ENCODE assay signal across 23 mouse cellular contexts in genomic region chr4:95501164-95501563, GRCm38 (mm10). TPM values are rescaled to one million over a fixed set of nuclear protein-coding genes. Genes with fewer than 3 reads are reported as not detected.
DNase-seq lines count a peak whose midpoint lies in the region; ATAC-seq and TF ChIP-seq lines count a peak whose summit lies in the region.
"Had no signal": no experiment of that assay in that cellular context is flagged by ENCODE, and none has a peak within 500 bp of the region (broad histone marks: within the 10 kb centered on the region; RNA-seq: fewer than 3 reads in every experiment).

No protein-coding gene starts in this region.

- TF ChIP-seq POLR2A in myocyte (IDR thresholded peaks at IDR 0.05; ENCODE audit: insufficient read length, low read depth), result no peak

- CTCF ChIA-PET in Patski (lab: Charles Lee), result no interaction called here

- POLR2A ChIA-PET in Patski (lab: Charles Lee), result no interaction called here

- H3K27me3 ChIP-seq in midbrain, embryonic 14.5 days (ENCODE audit: control insufficient read depth, insufficient read depth, low read length), result no peaks in the 10 kb centered on the region
- H3K27me3 ChIP-seq in midbrain, embryonic 10.5 days (ENCODE audit: low read depth, poor library complexity, severe bottlenecking), result no peaks in the 10 kb centered on the region
- H3K27me3 ChIP-seq in Patski, result no peaks in the 10 kb centered on the region
- H3K27me3 ChIP-seq in myocyte (ENCODE audit: control insufficient read depth, insufficient read depth, insufficient read length), result no peaks in the 10 kb centered on the region
- H3K27me3 ChIP-seq: hindbrain, embryonic 13.5 days; liver, embryonic 12.5 days; megakaryocyte, embryonic 14.5 days had no signal

- no peaks in the 10 kb centered on the region for H3K36me3 ChIP-seq in midbrain, embryonic 14.5 days (ENCODE audit: control insufficient read depth, insufficient read depth, low read length)
- no peaks in the 10 kb centered on the region for H3K36me3 ChIP-seq in midbrain, embryonic 10.5 days
- H3K36me3 ChIP-seq in myocyte (ENCODE audit: control insufficient read depth, insufficient read depth), result no peaks in the 10 kb centered on the region
- H3K36me3 ChIP-seq: G1E; hindbrain, embryonic 13.5 days; liver, embryonic 12.5 days had no signal

- no peak overlapping the region for H3K9ac ChIP-seq in midbrain, embryonic 14.5 days (replicated peaks; ENCODE audit: low read length)
- H3K9ac ChIP-seq: hindbrain, embryonic 13.5 days; liver, embryonic 12.5 days had no signal

- no peak overlapping the region for H3K4me2 ChIP-seq in midbrain, embryonic 14.5 days (ENCODE audit: low read length)
- H3K4me2 ChIP-seq in myocyte (ENCODE audit: low read depth), result no peak overlapping the region
- H3K4me2 ChIP-seq: heart, embryonic 11.5 days; hindbrain, embryonic 13.5 days; liver, embryonic 12.5 days had no signal

- no peaks in the 10 kb centered on the region for H3K79me2 ChIP-seq in myocyte (ENCODE audit: control insufficient read depth, insufficient read depth)

- DNase-seq in heart, postnatal 4 days, result peak; percentile 19
- DNase-seq in heart, adult 9 months (ENCODE audit: low spot score in 2 of 2), result no peak
- DNase-seq in midbrain, embryonic 14.5 days, result peak; percentile 2
- no peak for DNase-seq in midbrain, embryonic 10.5 days (ENCODE audit: low spot score)
- no peak for DNase-seq in Patski (ENCODE audit: low read depth, low spot score)
- no peak for DNase-seq in right cerebral cortex, postnatal 25 days
- DNase-seq in thymus, postnatal 36 days, result no peak
- DNase-seq: adrenal gland, postnatal 36 days; cerebellum, adult 2 months; heart, postnatal 14 days; kidney, adult 8-10 months; lung, adult 2 months; right cerebral cortex, postnatal 14 days had no signal

- no peak overlapping the region for H3K27ac ChIP-seq in midbrain, embryonic 14.5 days (replicated peaks; ENCODE audit: low read depth, low read length)
- no peak overlapping the region for H3K27ac ChIP-seq in midbrain, embryonic 10.5 days (replicated peaks)
- H3K27ac ChIP-seq: hindbrain, embryonic 13.5 days; layer of hippocampus, adult 2 months; left cerebral cortex, adult 2 months; liver, embryonic 12.5 days had no signal

- H3K9me3 ChIP-seq in midbrain, embryonic 14.5 days (ENCODE audit: control insufficient read depth, low read length), result no peaks in the 10 kb centered on the region
- no peaks in the 10 kb centered on the region for H3K9me3 ChIP-seq in midbrain, embryonic 10.5 days (replicated peaks)
- H3K9me3 ChIP-seq: G1E; hindbrain, embryonic 13.5 days; liver, embryonic 12.5 days; megakaryocyte, embryonic 14.5 days had no signal

- no peak overlapping the region for H3ac ChIP-seq in myocyte (ENCODE audit: control insufficient read depth, insufficient read length)

- no peak for TF ChIP-seq CTCF in Patski (IDR thresholded peaks at IDR 0.05)

- no peaks in the 10 kb centered on the region for H3K4me1 ChIP-seq in midbrain, embryonic 14.5 days (ENCODE audit: control insufficient read depth, insufficient read depth, low read length)
- H3K4me1 ChIP-seq in midbrain, embryonic 10.5 days, result no peaks in the 10 kb centered on the region
- H3K4me1 ChIP-seq: liver, embryonic 12.5 days; megakaryocyte, embryonic 14.5 days had no signal

- ATAC-seq in midbrain, embryonic 14.5 days (ENCODE audit: low FRiP score, low TSS enrichment), result no peak
- ATAC-seq in Patski, result peak; percentile 76
- ATAC-seq: inflammation-experienced regulatory T-cells, adult 6 months; liver, embryonic 12.5 days had no signal

- WGBS in midbrain, embryonic 14.5 days, result 58% methylated on average over 2 of the region's 2 CpGs
- WGBS in midbrain, embryonic 10.5 days, result 49% methylated on average over 2 of the region's 2 CpGs

- in situ Hi-C loops in Patski (cut with MboI; ENCODE audit: low pct_unique_long_range_greater_than_20kb), result no loop called here

- no peak overlapping the region for H3K4me3 ChIP-seq in midbrain, embryonic 14.5 days (replicated peaks; ENCODE audit: low read depth, low read length)
- H3K4me3 ChIP-seq in midbrain, embryonic 10.5 days, result no peak overlapping the region
- no peak overlapping the region for H3K4me3 ChIP-seq in myocyte
- H3K4me3 ChIP-seq: hindbrain, embryonic 13.5 days; layer of hippocampus, adult 2 months; left cerebral cortex, adult 2 months; liver, embryonic 12.5 days; megakaryocyte, embryonic 14.5 days had no signal

TF ChIP-seq in myocyte, 11 proteins besides CTCF, POLR2A, EP300 and RAD21:
- TF ChIP-seq TCF3 (IDR thresholded peaks at IDR 0.05; ENCODE audit: insufficient read length, low read depth) (peak; percentile 38), SRF (IDR thresholded peaks at IDR 0.05; ENCODE audit: control insufficient read depth, insufficient read length, low read depth) (no peak), E2F4 (IDR thresholded peaks at IDR 0.05; ENCODE audit: insufficient read depth) (no peak), MYOG (IDR thresholded peaks at IDR 0.05; ENCODE audit: control insufficient read depth in 1 of 3, insufficient read depth in 1 of 3, insufficient read length in 2 of 3, low read depth in 2 of 3) (peak in 2 of 3 experiments; percentile 56 to 79), TCF12 (IDR thresholded peaks at IDR 0.05; ENCODE audit: insufficient read depth, poor library complexity, severe bottlenecking) (peak; percentile 25), MYOD1 (IDR thresholded peaks at IDR 0.05; ENCODE audit: control insufficient read depth in 1 of 3, insufficient read length in 2 of 3, low read depth in 2 of 3) (peak in 2 of 3 experiments; percentile 93 to 94)

RNA-seq across cellular contexts. Expression of gene Fggy, which starts 56.1 kb away (rescaled TPM):
- total RNA-seq in heart, postnatal 4 days (2021), result 1 to 10 TPM; 7.5 to 8.3 TPM
- 8.5 and 8.8 TPM in 2 replicates for polyA plus RNA-seq in midbrain, embryonic 14.5 days (2014; fragmentation: Nextera tagmentation; extraction: Ambion mirVana)
- 6.2 and 7.5 TPM in 2 replicates for polyA plus RNA-seq in midbrain, embryonic 10.5 days (2016; fragmentation: Nextera tagmentation; extraction: Ambion mirVana)
- polyA plus RNA-seq in Patski (2021), result 52.8 TPM
- 12.7 TPM for polyA plus RNA-seq in myocyte (2012; fragmentation: generic; extraction: Trizol)
- total RNA-seq: G1E; monocyte, adult 5-6 weeks had no signal
- polyA plus RNA-seq: G1E had no signal

Comparison
In these comparisons a context has a peak if more than half of its experiments do, and no peak if none do; other contexts are left out.
1. DNase-seq: peak in heart, postnatal 4 days (single experiment) and midbrain, embryonic 14.5 days (single experiment); none in heart, adult 9 months (0 of 2), midbrain, embryonic 10.5 days (single experiment), Patski (single experiment), right cerebral cortex, postnatal 25 days (single experiment) and thymus, postnatal 36 days (0 of 2).